ENCODE assay signal across 24 mouse cellular contexts in genomic region chr6:36457015-36457414, GRCm38 (mm10).
DNase-seq lines count a peak whose midpoint lies in the region; ATAC-seq and TF ChIP-seq lines count a peak whose summit lies in the region.
"Had no signal": no experiment of that assay in that cellular context is flagged by ENCODE, and none has a peak within 500 bp of the region (broad histone marks: within the 10 kb centered on the region; RNA-seq: fewer than 3 reads in every experiment).

No protein-coding gene starts in this region.

- peaks cover 16% of the 10 kb centered on the region for H3K4me1 ChIP-seq in heart, embryonic 10.5 days
- no peaks in the 10 kb centered on the region for H3K4me1 ChIP-seq in liver, postnatal 0 days (ENCODE audit: insufficient read depth)
- H3K4me1 ChIP-seq in liver, embryonic 11.5 days (replicated peaks; ENCODE audit: control insufficient read depth, insufficient read depth, low read length), result no peaks in the 10 kb centered on the region
- H3K4me1 ChIP-seq: embryonic facial prominence, embryonic 12.5 days; embryonic facial prominence, embryonic 15.5 days; hindbrain, embryonic 12.5 days; hindbrain, embryonic 15.5 days had no signal

- TF ChIP-seq EP300 in liver, postnatal 0 days (IDR thresholded peaks at IDR 0.05; ENCODE audit: low read depth), result no peak

- WGBS in heart, embryonic 10.5 days, result 87% methylated on average over 1 of the region's 1 CpGs
- 36% methylated on average over 1 of the region's 1 CpGs for WGBS in liver, postnatal 0 days (ENCODE audit: insufficient replicate concordance)
- 63% methylated on average over 1 of the region's 1 CpGs for WGBS in liver, embryonic 11.5 days

- intact Hi-C loops in heart, postnatal 10 days (cut with DNase I), result loop anchor here (5.0 kb wide), 2 partner anchors 50 to 150 kb away; no protein-coding TSS in a partner anchor

- DNase-seq in heart, embryonic 10.5 days (ENCODE audit: low spot score), result no peak
- no peak for DNase-seq in heart, postnatal 10 days
- DNase-seq in liver, postnatal 0 days, result no peak
- DNase-seq in liver, embryonic 11.5 days (ENCODE audit: low spot score), result no peak
- DNase-seq in ovary, postnatal 36 days (ENCODE audit: low spot score), result no peak
- no peak for DNase-seq in adrenal gland, postnatal 14 days
- DNase-seq: adrenal gland, adult 2 months; adrenal gland, postnatal 25 days; B cell, adult 2 months; cerebellum, adult 11-12 months; cerebellum, adult 9-10 months; cerebellum, postnatal 14 days; forebrain, postnatal 0 days; gastrocnemius, adult 2 months; gastrocnemius, postnatal 14 days; heart, adult 18-20 months had no signal

- no peaks in the 10 kb centered on the region for H3K36me3 ChIP-seq in heart, embryonic 10.5 days
- H3K36me3 ChIP-seq in liver, postnatal 0 days (replicated peaks; ENCODE audit: insufficient read depth, low read length), result no peaks in the 10 kb centered on the region
- no peaks in the 10 kb centered on the region for H3K36me3 ChIP-seq in liver, embryonic 11.5 days (ENCODE audit: control insufficient read depth, insufficient read depth, low read length)
- H3K36me3 ChIP-seq: embryonic facial prominence, embryonic 12.5 days; embryonic facial prominence, embryonic 15.5 days; heart, embryonic 13.5 days; hindbrain, embryonic 12.5 days; hindbrain, embryonic 15.5 days had no signal

- no peak overlapping the region for H3K4me2 ChIP-seq in liver, postnatal 0 days (ENCODE audit: low read depth, low read length)
- no peak overlapping the region for H3K4me2 ChIP-seq in liver, embryonic 11.5 days
- H3K4me2 ChIP-seq: embryonic facial prominence, embryonic 12.5 days; embryonic facial prominence, embryonic 15.5 days; heart, embryonic 13.5 days; hindbrain, embryonic 12.5 days; hindbrain, embryonic 15.5 days had no signal

- no peaks in the 10 kb centered on the region for H3K27me3 ChIP-seq in heart, embryonic 10.5 days (ENCODE audit: insufficient read depth, poor library complexity, severe bottlenecking)
- no peaks in the 10 kb centered on the region for H3K27me3 ChIP-seq in liver, postnatal 0 days (ENCODE audit: insufficient read depth, low read length)
- no peaks in the 10 kb centered on the region for H3K27me3 ChIP-seq in liver, embryonic 11.5 days (replicated peaks; ENCODE audit: control insufficient read depth, insufficient read depth, low read length)
- H3K27me3 ChIP-seq: embryonic facial prominence, embryonic 12.5 days; embryonic facial prominence, embryonic 15.5 days; heart, embryonic 13.5 days; hindbrain, embryonic 12.5 days; hindbrain, embryonic 15.5 days had no signal

- H3K9me3 ChIP-seq in heart, embryonic 10.5 days, result no peaks in the 10 kb centered on the region
- H3K9me3 ChIP-seq in liver, postnatal 0 days (ENCODE audit: low read length), result no peaks in the 10 kb centered on the region
- no peaks in the 10 kb centered on the region for H3K9me3 ChIP-seq in liver, embryonic 11.5 days (ENCODE audit: control insufficient read depth, low read length)
- H3K9me3 ChIP-seq: embryonic facial prominence, embryonic 12.5 days; embryonic facial prominence, embryonic 15.5 days; heart, embryonic 13.5 days; hindbrain, embryonic 12.5 days; hindbrain, embryonic 15.5 days had no signal

- H3K27ac ChIP-seq in heart, embryonic 10.5 days, result 0 out of 2 replicates have a peak overlapping the region, but pooled peaks have one; percentile 10
- no peak overlapping the region for H3K27ac ChIP-seq in liver, postnatal 0 days (ENCODE audit: low read depth)
- no peak overlapping the region for H3K27ac ChIP-seq in liver, embryonic 11.5 days (ENCODE audit: low read depth, low read length)
- H3K27ac ChIP-seq: embryonic facial prominence, embryonic 12.5 days; embryonic facial prominence, embryonic 15.5 days; gastrocnemius, adult 2 months; heart, embryonic 13.5 days; hindbrain, embryonic 12.5 days; hindbrain, embryonic 15.5 days had no signal

- no peak for TF ChIP-seq CTCF in liver, postnatal 0 days (IDR thresholded peaks at IDR 0.05; ENCODE audit: low read depth)

- H3K9ac ChIP-seq in liver, postnatal 0 days (replicated peaks), result no peak overlapping the region
- no peak overlapping the region for H3K9ac ChIP-seq in liver, embryonic 11.5 days (ENCODE audit: low read depth, low read length)
- H3K9ac ChIP-seq: embryonic facial prominence, embryonic 12.5 days; embryonic facial prominence, embryonic 15.5 days; forebrain, postnatal 0 days; heart, embryonic 13.5 days; hindbrain, embryonic 12.5 days; hindbrain, embryonic 15.5 days had no signal

- no peak overlapping the region for H3K4me3 ChIP-seq in heart, embryonic 10.5 days
- no peak overlapping the region for H3K4me3 ChIP-seq in liver, postnatal 0 days (ENCODE audit: low read depth, low read length)
- H3K4me3 ChIP-seq in liver, embryonic 11.5 days (ENCODE audit: low read depth, low read length), result no peak overlapping the region
- H3K4me3 ChIP-seq: embryonic facial prominence, embryonic 12.5 days; embryonic facial prominence, embryonic 15.5 days; gastrocnemius, adult 2 months; heart, embryonic 13.5 days; hindbrain, embryonic 12.5 days; hindbrain, embryonic 15.5 days had no signal

- peak; percentile 73 for ATAC-seq in liver, postnatal 0 days
- no peak for ATAC-seq in liver, embryonic 11.5 days (replicated peaks; ENCODE audit: low FRiP score)
- ATAC-seq in common myeloid progenitor, adult 5-6 weeks (replicated peaks; ENCODE audit: low read depth, poor library complexity, severe bottlenecking), result 0 out of 2 replicates have a peak, but pooled peaks have one; percentile 18
- peak; percentile 65 for ATAC-seq in megakaryocyte progenitor cell, adult 5-6 weeks (replicated peaks; ENCODE audit: poor library complexity)
- ATAC-seq: forebrain, embryonic 14.5 days; forebrain, postnatal 0 days had no signal
